Mouse (Mus musculus): ENCODE results near the gene Trip6. TPM values are rescaled to one million over a fixed set of nuclear protein-coding genes. Genes with fewer than 3 reads are reported as not detected.
A peak's percentile ranks its signal among the peaks of the same experiment; 100 is the strongest.

Gene Trip6
- polyA plus RNA-seq, 1 experiment from 2014 or later = 17.0 TPM

- Histone ChIP-seq H3K4me3 (replicated peaks; ENCODE audit: low read length) (peak overlapping the region; percentile 49), H3K9me3 (ENCODE audit: control insufficient read depth, low read length) (no peaks in the 10 kb centered on the region), H3K36me3 (ENCODE audit: control insufficient read depth, insufficient read depth) (no peaks in the 10 kb centered on the region), H3K9ac (replicated peaks; ENCODE audit: low read depth, low read length) (peak overlapping the region; percentile 63), H3K4me2 (ENCODE audit: low read length) (peak overlapping the region; percentile 92), H3K27me3 (replicated peaks; ENCODE audit: control insufficient read depth, insufficient read depth, low read length) (no peaks in the 10 kb centered on the region), H3K4me1 (replicated peaks; ENCODE audit: control insufficient read depth, insufficient read depth, low read length) (peaks cover 14% of the 10 kb centered on the region), H3K27ac (ENCODE audit: low read length) (peak overlapping the region; percentile 68)
- peak; percentile 54 for ATAC-seq
- WGBS = 4% methylated on average over 22 of the region's 22 CpGs
Measured at GRCm38 (mm10) chr5:137339290-137339979, 25.2 kb upstream of the Trip6 start.

- Histone ChIP-seq H3K9ac (replicated peaks; ENCODE audit: low read depth, low read length) (peak overlapping the region; percentile 63), H3K36me3 (ENCODE audit: control insufficient read depth, insufficient read depth) (no peaks in the 10 kb centered on the region), H3K27me3 (replicated peaks; ENCODE audit: control insufficient read depth, insufficient read depth, low read length) (no peaks in the 10 kb centered on the region), H3K4me3 (replicated peaks; ENCODE audit: low read length) (peak overlapping the region; percentile 49), H3K27ac (ENCODE audit: low read length) (peak overlapping the region; percentile 68), H3K9me3 (ENCODE audit: control insufficient read depth, low read length) (no peaks in the 10 kb centered on the region), H3K4me1 (replicated peaks; ENCODE audit: control insufficient read depth, insufficient read depth, low read length) (peaks cover 14% of the 10 kb centered on the region), H3K4me2 (ENCODE audit: low read length) (peak overlapping the region; percentile 92)
- peak; percentile 2; the same call in 1 of the 2 replicates for ATAC-seq
- 2% methylated on average over 11 of the region's 11 CpGs for WGBS
Measured at GRCm38 (mm10) chr5:137338663-137339289, 24.6 kb upstream of the Trip6 start.

- peak overlapping the region; percentile 92 for H3K4me2 ChIP-seq (ENCODE audit: low read length)
- H3K4me3 ChIP-seq (replicated peaks; ENCODE audit: low read length) = peak overlapping the region; percentile 49
- H3K4me1 ChIP-seq (replicated peaks; ENCODE audit: control insufficient read depth, insufficient read depth, low read length) = peaks cover 14% of the 10 kb centered on the region
- peak overlapping the region; percentile 63 for H3K9ac ChIP-seq (replicated peaks; ENCODE audit: low read depth, low read length)
- H3K9me3 ChIP-seq (ENCODE audit: control insufficient read depth, low read length) = no peaks in the 10 kb centered on the region
- under 1% methylated on average over 19 of the region's 19 CpGs for WGBS
- no peaks in the 10 kb centered on the region for H3K36me3 ChIP-seq (ENCODE audit: control insufficient read depth, insufficient read depth)
- peak overlapping the region; percentile 68 for H3K27ac ChIP-seq (ENCODE audit: low read length)
- peak; percentile 88 for ATAC-seq
- H3K27me3 ChIP-seq (replicated peaks; ENCODE audit: control insufficient read depth, insufficient read depth, low read length) = no peaks in the 10 kb centered on the region
Measured at GRCm38 (mm10) chr5:137338256-137338655, 24.1 kb upstream of the Trip6 start.

GRCm38 (mm10) chr5:137337190-137337589 lies 23.0 kb upstream of the Trip6 start:
- WGBS = 52% methylated on average over 8 of the region's 8 CpGs
- H3K9me3 ChIP-seq (ENCODE audit: control insufficient read depth, low read length) = no peaks in the 10 kb centered on the region
- H3K9ac ChIP-seq (replicated peaks; ENCODE audit: low read depth, low read length) = no peak overlapping the region
- no peaks in the 10 kb centered on the region for H3K27me3 ChIP-seq (replicated peaks; ENCODE audit: control insufficient read depth, insufficient read depth, low read length)
- peaks cover 24% of the 10 kb centered on the region for H3K4me1 ChIP-seq (replicated peaks; ENCODE audit: control insufficient read depth, insufficient read depth, low read length)
- H3K4me3 ChIP-seq (replicated peaks; ENCODE audit: low read length) = no peak overlapping the region
- no peaks in the 10 kb centered on the region for H3K36me3 ChIP-seq (ENCODE audit: control insufficient read depth, insufficient read depth)
- ATAC-seq = no peak
- no peak overlapping the region for H3K4me2 ChIP-seq (ENCODE audit: low read length)
- no peak overlapping the region for H3K27ac ChIP-seq (ENCODE audit: low read length)

GRCm38 (mm10) chr5:137335066-137335465 lies 20.9 kb upstream of the Trip6 start:
- 65% methylated on average over 6 of the region's 6 CpGs for WGBS
- H3K27me3 ChIP-seq (replicated peaks; ENCODE audit: control insufficient read depth, insufficient read depth, low read length) = no peaks in the 10 kb centered on the region
- no peak overlapping the region for H3K9ac ChIP-seq (replicated peaks; ENCODE audit: low read depth, low read length)
- no peaks in the 10 kb centered on the region for H3K9me3 ChIP-seq (ENCODE audit: control insufficient read depth, low read length)
- no peak overlapping the region for H3K27ac ChIP-seq (ENCODE audit: low read length)
- H3K36me3 ChIP-seq (ENCODE audit: control insufficient read depth, insufficient read depth) = no peaks in the 10 kb centered on the region
- no peak overlapping the region for H3K4me2 ChIP-seq (ENCODE audit: low read length)
- H3K4me1 ChIP-seq (replicated peaks; ENCODE audit: control insufficient read depth, insufficient read depth, low read length) = peaks cover 24% of the 10 kb centered on the region
- H3K4me3 ChIP-seq (replicated peaks; ENCODE audit: low read length) = no peak overlapping the region
- ATAC-seq = no peak

- H3K4me2 ChIP-seq (ENCODE audit: low read length) = no peak overlapping the region
- H3K9ac ChIP-seq (replicated peaks; ENCODE audit: low read depth, low read length) = no peak overlapping the region
- no peak overlapping the region for H3K4me3 ChIP-seq (replicated peaks; ENCODE audit: low read length)
- no peaks in the 10 kb centered on the region for H3K9me3 ChIP-seq (ENCODE audit: control insufficient read depth, low read length)
- WGBS = 60% methylated on average over 10 of the region's 10 CpGs
- no peaks in the 10 kb centered on the region for H3K36me3 ChIP-seq (ENCODE audit: control insufficient read depth, insufficient read depth)
- H3K27me3 ChIP-seq (replicated peaks; ENCODE audit: control insufficient read depth, insufficient read depth, low read length) = no peaks in the 10 kb centered on the region
- no peak overlapping the region for H3K27ac ChIP-seq (ENCODE audit: low read length)
- no peak for ATAC-seq
- peaks cover 18% of the 10 kb centered on the region for H3K4me1 ChIP-seq (replicated peaks; ENCODE audit: control insufficient read depth, insufficient read depth, low read length)
Measured at GRCm38 (mm10) chr5:137334317-137334716, 20.1 kb upstream of the Trip6 start.

GRCm38 (mm10) chr5:137333512-137334174 lies 19.4 kb upstream of the Trip6 start, which contains the start of gene Slc12a9:
Gene Slc12a9 (minus strand): TSS chr5:137333597.
- peak; percentile 87 for ATAC-seq
- Histone ChIP-seq H3K4me1 (replicated peaks; ENCODE audit: control insufficient read depth, insufficient read depth, low read length) (peaks cover 12% of the 10 kb centered on the region), H3K27ac (ENCODE audit: low read length) (peak within 1 kb of the TSS; percentile 37; the same call in 1 of the 2 replicates), H3K4me3 (replicated peaks; ENCODE audit: low read length) (peak within 1 kb of the TSS; percentile 77), H3K36me3 (ENCODE audit: control insufficient read depth, insufficient read depth) (no peaks in the 10 kb centered on the region), H3K27me3 (replicated peaks; ENCODE audit: control insufficient read depth, insufficient read depth, low read length) (no peaks in the 10 kb centered on the region), H3K9me3 (ENCODE audit: control insufficient read depth, low read length) (no peaks in the 10 kb centered on the region), H3K9ac (replicated peaks; ENCODE audit: low read depth, low read length) (peak within 1 kb of the TSS; percentile 87), H3K4me2 (ENCODE audit: low read length) (peak within 1 kb of the TSS; percentile 92)
- under 1% methylated on average over 44 of the region's 44 CpGs for WGBS

- 14% methylated on average over 15 of the region's 15 CpGs for WGBS
- Histone ChIP-seq H3K4me1 (replicated peaks; ENCODE audit: control insufficient read depth, insufficient read depth, low read length) (peaks cover 10% of the 10 kb centered on the region), H3K36me3 (ENCODE audit: control insufficient read depth, insufficient read depth) (no peaks in the 10 kb centered on the region), H3K4me3 (replicated peaks; ENCODE audit: low read length) (peak overlapping the region; percentile 77), H3K4me2 (ENCODE audit: low read length) (peak overlapping the region; percentile 92), H3K27me3 (replicated peaks; ENCODE audit: control insufficient read depth, insufficient read depth, low read length) (no peaks in the 10 kb centered on the region), H3K9ac (replicated peaks; ENCODE audit: low read depth, low read length) (peak overlapping the region; percentile 87), H3K27ac (ENCODE audit: low read length) (peak overlapping the region; percentile 37; the same call in 1 of the 2 replicates), H3K9me3 (ENCODE audit: control insufficient read depth, low read length) (no peaks in the 10 kb centered on the region)
- ATAC-seq = no peak
Measured at GRCm38 (mm10) chr5:137332857-137333511, 18.8 kb upstream of the Trip6 start.

- 90% methylated on average over 7 of the region's 7 CpGs for WGBS
- no peak overlapping the region for H3K9ac ChIP-seq (replicated peaks; ENCODE audit: low read depth, low read length)
- no peak for ATAC-seq
- H3K4me3 ChIP-seq (replicated peaks; ENCODE audit: low read length) = no peak overlapping the region
- H3K4me1 ChIP-seq (replicated peaks; ENCODE audit: control insufficient read depth, insufficient read depth, low read length) = peaks cover 10% of the 10 kb centered on the region
- no peaks in the 10 kb centered on the region for H3K27me3 ChIP-seq (replicated peaks; ENCODE audit: control insufficient read depth, insufficient read depth, low read length)
- H3K4me2 ChIP-seq (ENCODE audit: low read length) = no peak overlapping the region
- H3K27ac ChIP-seq (ENCODE audit: low read length) = no peak overlapping the region
- H3K9me3 ChIP-seq (ENCODE audit: control insufficient read depth, low read length) = no peaks in the 10 kb centered on the region
- H3K36me3 ChIP-seq (ENCODE audit: control insufficient read depth, insufficient read depth) = no peaks in the 10 kb centered on the region
Measured at GRCm38 (mm10) chr5:137330910-137331309, 16.7 kb upstream of the Trip6 start.

Data from forebrain, embryonic 16.5 days (tissue).